19 mouse cellular contexts compared by ENCODE assay signal in genomic region chr2:79597090-79597489, GRCm38 (mm10). TPM values are rescaled to one million over a fixed set of nuclear protein-coding genes. Genes with fewer than 3 reads are reported as not detected.
DNase-seq lines count a peak whose midpoint lies in the region; ATAC-seq and TF ChIP-seq lines count a peak whose summit lies in the region.
"Had no signal": no experiment of that assay in that cellular context is flagged by ENCODE, and none has a peak within 500 bp of the region (broad histone marks: within the 10 kb centered on the region; RNA-seq: fewer than 3 reads in every experiment).

No protein-coding gene starts in this region.

- TF ChIP-seq POLR2A in brain, embryonic 14.5 days (IDR thresholded peaks at IDR 0.05; ENCODE audit: borderline replicate concordance, extremely low read depth, insufficient read depth, insufficient read length, poor library complexity, severe bottlenecking): no peak

- no peaks in the 10 kb centered on the region for H3K36me3 ChIP-seq in hindbrain, embryonic 11.5 days (ENCODE audit: control insufficient read depth, insufficient read depth, low read length)
- H3K36me3 ChIP-seq in hindbrain, embryonic 14.5 days (replicated peaks; ENCODE audit: control insufficient read depth, insufficient read depth): no peaks in the 10 kb centered on the region
- H3K36me3 ChIP-seq: forebrain, embryonic 12.5 days; heart, embryonic 10.5 days; hindbrain, embryonic 13.5 days; neural tube, embryonic 15.5 days had no signal

- H3K4me2 ChIP-seq in hindbrain, embryonic 11.5 days (replicated peaks; ENCODE audit: low read depth, low read length): no peak overlapping the region
- no peak overlapping the region for H3K4me2 ChIP-seq in hindbrain, embryonic 14.5 days (replicated peaks)
- H3K4me2 ChIP-seq: forebrain, embryonic 12.5 days; hindbrain, embryonic 13.5 days; neural tube, embryonic 15.5 days had no signal

- no peaks in the 10 kb centered on the region for H3K9me3 ChIP-seq in hindbrain, embryonic 11.5 days (ENCODE audit: control insufficient read depth, low read length)
- H3K9me3 ChIP-seq in hindbrain, embryonic 14.5 days (ENCODE audit: control insufficient read depth, low read length): no peaks in the 10 kb centered on the region
- H3K9me3 ChIP-seq: forebrain, embryonic 12.5 days; heart, embryonic 10.5 days; hindbrain, embryonic 13.5 days; megakaryocyte, embryonic 14.5 days; neural tube, embryonic 15.5 days had no signal

- H3K27me3 ChIP-seq in hindbrain, embryonic 11.5 days (ENCODE audit: control insufficient read depth, insufficient read depth, low read length): no peaks in the 10 kb centered on the region
- H3K27me3 ChIP-seq in hindbrain, embryonic 14.5 days (ENCODE audit: control insufficient read depth, insufficient read depth, low read length): no peaks in the 10 kb centered on the region
- H3K27me3 ChIP-seq: forebrain, embryonic 12.5 days; hindbrain, embryonic 13.5 days; megakaryocyte, embryonic 14.5 days; neural tube, embryonic 15.5 days had no signal

- ATAC-seq in hindbrain, embryonic 11.5 days (ENCODE audit: low FRiP score): no peak
- ATAC-seq in hindbrain, embryonic 14.5 days (ENCODE audit: low FRiP score): no peak
- ATAC-seq: intestine, postnatal 0 days had no signal

- DNase-seq in embryo, embryonic 10.5 days (ENCODE audit: low spot score): peak; percentile 37
- no peak for DNase-seq in embryo, embryonic 10 days (ENCODE audit: low spot score)
- DNase-seq in hindbrain, embryonic 11.5 days (ENCODE audit: low spot score): peak; percentile 6
- no peak for DNase-seq in hindbrain, embryonic 14.5 days (ENCODE audit: low spot score)
- peak; percentile 39 for DNase-seq in 3134 (ENCODE audit: extremely low read depth, insufficient read length, low spot score)
- peak; percentile 57 for DNase-seq in brain, embryonic 14.5 days (ENCODE audit: low read depth)
- DNase-seq in urinary bladder, postnatal 36 days (ENCODE audit: low spot score in 2 of 2): no peak
- DNase-seq in cerebellum, adult 8-10 months: no peak
- DNase-seq: adrenal gland, postnatal 36 days; gastrocnemius, adult 2 months; liver; lung, adult 2 months; right cerebral cortex, adult 18-20 months had no signal

- TF ChIP-seq CTCF in brain, embryonic 14.5 days (IDR thresholded peaks at IDR 0.05; ENCODE audit: borderline replicate concordance, extremely low read depth, insufficient read depth, insufficient read length): no peak

- no peak overlapping the region for H3K27ac ChIP-seq in hindbrain, embryonic 11.5 days (ENCODE audit: low read depth, low read length)
- no peak overlapping the region for H3K27ac ChIP-seq in hindbrain, embryonic 14.5 days
- H3K27ac ChIP-seq: forebrain, embryonic 12.5 days; gastrocnemius, adult 2 months; heart, embryonic 10.5 days; hindbrain, embryonic 13.5 days; neural tube, embryonic 15.5 days had no signal

- H3K4me3 ChIP-seq in hindbrain, embryonic 11.5 days (ENCODE audit: low read depth, low read length): no peak overlapping the region
- H3K4me3 ChIP-seq in hindbrain, embryonic 14.5 days (replicated peaks; ENCODE audit: low read length): no peak overlapping the region
- H3K4me3 ChIP-seq: forebrain, embryonic 12.5 days; gastrocnemius, adult 2 months; heart, embryonic 10.5 days; hindbrain, embryonic 13.5 days; megakaryocyte, embryonic 14.5 days; neural tube, embryonic 15.5 days had no signal

- H3K9ac ChIP-seq in hindbrain, embryonic 11.5 days (ENCODE audit: low read depth, low read length): no peak overlapping the region
- H3K9ac ChIP-seq in hindbrain, embryonic 14.5 days: no peak overlapping the region
- H3K9ac ChIP-seq: forebrain, embryonic 12.5 days; hindbrain, embryonic 13.5 days; neural tube, embryonic 15.5 days had no signal

- H3K4me1 ChIP-seq in hindbrain, embryonic 11.5 days (replicated peaks; ENCODE audit: control insufficient read depth, insufficient read depth, low read length): no peaks in the 10 kb centered on the region
- H3K4me1 ChIP-seq in hindbrain, embryonic 14.5 days (replicated peaks; ENCODE audit: control insufficient read depth, insufficient read depth, low read length): 0 out of 2 replicates have a peak, but pooled peaks cover 5% of the 10 kb centered on the region

RNA-seq across cellular contexts. Expression of gene Itprid2, which starts 38.1 kb away (rescaled TPM):
- 7.8 and 8.0 TPM in 2 replicates for polyA plus RNA-seq in hindbrain, embryonic 11.5 days (2014; fragmentation: Nextera tagmentation; extraction: Ambion mirVana)
- polyA plus RNA-seq in hindbrain, embryonic 14.5 days (2014; fragmentation: Nextera tagmentation; extraction: Ambion mirVana): 6.7 and 7.4 TPM in 2 replicates
- 2.6 and 6.6 TPM in 2 replicates for polyA plus RNA-seq in brain, embryonic 14.5 days (2012; rRNA removed)

Comparison
In these comparisons a context has a peak if more than half of its experiments do, and no peak if none do; other contexts are left out.
1. DNase-seq: peak in embryo, embryonic 10.5 days (single experiment), hindbrain, embryonic 11.5 days (single experiment), 3134 (single experiment) and brain, embryonic 14.5 days (single experiment); none in embryo, embryonic 10 days (single experiment), hindbrain, embryonic 14.5 days (single experiment), urinary bladder, postnatal 36 days (0 of 2) and cerebellum, adult 8-10 months (single experiment).